Mouse (Mus musculus): Measurements from ENCODE around the gene Esx1.

Gene Esx1

GRCm38 (mm10) chrX:137121718-137122117 lies at the start of gene Esx1:
Gene Esx1 (minus strand): TSS chrX:137122083.
- no peak for DNase-seq (ENCODE audit: low read depth)

- DNase-seq (ENCODE audit: low read depth): peak; percentile 1
These were observed 48.1 kb upstream of the Esx1 start for GRCm38 (mm10) chrX:137170021-137170420.

- DNase-seq (ENCODE audit: low read depth): no peak
These were observed 45.8 kb upstream of the Esx1 start for GRCm38 (mm10) chrX:137167658-137168057.

GRCm38 (mm10) chrX:137165621-137166020 lies 43.7 kb upstream of the Esx1 start:
- no peak for DNase-seq (ENCODE audit: low read depth)

- no peak for DNase-seq (ENCODE audit: low read depth)
These were observed 40.8 kb upstream of the Esx1 start for GRCm38 (mm10) chrX:137162700-137163099.

GRCm38 (mm10) chrX:137160971-137161370 lies 39.1 kb upstream of the Esx1 start:
- DNase-seq (ENCODE audit: low read depth): no peak

- no peak for DNase-seq (ENCODE audit: low read depth)
These were observed 27.2 kb upstream of the Esx1 start for GRCm38 (mm10) chrX:137149050-137149449.

GRCm38 (mm10) chrX:137144674-137145073 lies 22.8 kb upstream of the Esx1 start:
- DNase-seq (ENCODE audit: low read depth): no peak

GRCm38 (mm10) chrX:137143726-137144125 lies 21.8 kb upstream of the Esx1 start:
- no peak for DNase-seq (ENCODE audit: low read depth)

GRCm38 (mm10) chrX:137142546-137142945 lies 20.7 kb upstream of the Esx1 start:
- peak; percentile 10 for DNase-seq (ENCODE audit: low read depth)

GRCm38 (mm10) chrX:137141669-137142068 lies 19.8 kb upstream of the Esx1 start:
- DNase-seq (ENCODE audit: low read depth): peak; percentile 58

- no peak for DNase-seq (ENCODE audit: low read depth)
These were observed 5.7 kb upstream of the Esx1 start for GRCm38 (mm10) chrX:137127542-137127941.

- no peak for DNase-seq (ENCODE audit: low read depth)
These were observed 2.0 kb downstream of the Esx1 start for GRCm38 (mm10) chrX:137119675-137120423.

GRCm38 (mm10) chrX:137118097-137118746 lies 3.7 kb downstream of the Esx1 start:
- peak; percentile 13 for DNase-seq (ENCODE audit: low read depth)

- no peak for DNase-seq (ENCODE audit: low read depth)
These were observed 15.4 kb downstream of the Esx1 start for GRCm38 (mm10) chrX:137106498-137106897.

- no peak for DNase-seq (ENCODE audit: low read depth)
These were observed 17.4 kb downstream of the Esx1 start for GRCm38 (mm10) chrX:137104531-137104930.
